Mouse (Mus musculus): ENCODE results near the gene Slc20a1.

DNA sequence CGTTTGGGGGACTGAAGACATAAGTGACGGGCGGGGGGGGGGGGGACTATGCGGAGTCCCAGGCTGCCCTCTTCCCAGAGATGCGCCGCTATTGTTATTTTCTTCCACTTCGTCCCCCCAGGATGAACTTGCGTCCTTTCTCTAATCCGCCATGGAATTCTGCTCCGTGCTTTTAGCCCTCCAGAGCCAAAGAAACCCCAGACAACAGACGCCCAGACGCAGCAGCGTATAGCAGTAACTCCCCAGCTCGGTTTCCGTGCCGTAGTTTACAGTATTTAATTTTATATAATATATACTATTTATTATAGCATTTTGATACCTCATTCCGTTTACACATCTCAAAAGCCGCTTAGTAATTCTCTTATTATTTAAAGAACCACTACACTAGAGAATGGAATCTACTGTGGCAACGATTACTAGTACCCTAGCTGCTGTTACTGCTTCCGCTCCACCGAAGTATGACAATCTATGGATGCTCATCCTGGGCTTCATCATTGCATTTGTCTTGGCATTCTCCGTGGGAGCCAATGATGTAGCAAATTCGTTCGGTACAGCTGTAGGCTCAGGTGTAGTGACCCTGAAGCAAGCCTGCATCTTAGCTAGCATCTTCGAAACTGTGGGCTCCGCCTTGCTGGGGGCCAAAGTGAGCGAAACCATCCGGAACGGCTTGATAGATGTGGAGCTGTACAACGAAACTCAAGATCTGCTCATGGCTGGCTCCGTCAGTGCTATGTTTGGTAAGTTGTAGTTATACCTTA is 943 bp downstream of the Slc20a1 start:
- TF ChIP-seq CTCF (IDR thresholded peaks at IDR 0.05) (no peak), EP300 (IDR thresholded peaks at IDR 0.05) (no peak)
